Mouse (Mus musculus) liver, embryonic 12.5 days (tissue): Measurements from ENCODE around the gene Etv6. TPM values are rescaled to one million over a fixed set of nuclear protein-coding genes. Genes with fewer than 3 reads are reported as not detected.

ENCODE experiments used
- ATAC-seq: fragments of 200-750 bp; cut with Nextera tagmentation; 2 replicates; pipeline ENCODE4 v1.8.0; 2017; ENCODE audit warnings: moderate number of reproducible peaks, mild to moderate bottlenecking, moderate library complexity
- H3K27ac ChIP-seq: fragments of 300-500 bp; sonication (generic); 2 replicates; pipeline ENCODE4 v1.5.1; 2016; ENCODE audit warnings: mild to moderate bottlenecking
- H3K27me3 ChIP-seq: fragments of 300-500 bp; sonication (generic); replicated peaks from 2 replicates; pipeline ENCODE4 v1.6.1; 2016; ENCODE audit warnings: mild to moderate bottlenecking, moderate library complexity
- H3K36me3 ChIP-seq: fragments of 300-500 bp; sonication (generic); 2 replicates; pipeline ENCODE4 v1.6.1; 2016; ENCODE audit warnings: mild to moderate bottlenecking, moderate library complexity
- H3K4me1 ChIP-seq: fragments of 300-500 bp; sonication (generic); 2 replicates; pipeline ENCODE4 v1.6.1; 2016
- H3K4me2 ChIP-seq: fragments of 300-500 bp; sonication (generic); 2 replicates; pipeline ENCODE4 v1.6.1; 2016; ENCODE audit warnings: mild to moderate bottlenecking, moderate library complexity
- H3K4me3 ChIP-seq: fragments of 300-500 bp; sonication (generic); 2 replicates; pipeline ENCODE4 v1.5.1; 2016; ENCODE audit warnings: mild to moderate bottlenecking, moderate library complexity
- H3K9ac ChIP-seq: fragments of 300-500 bp; sonication (generic); 2 replicates; pipeline ENCODE4 v1.6.1; 2016; ENCODE audit warnings: mild to moderate bottlenecking, moderate library complexity
- H3K9me3 ChIP-seq: fragments of 300-500 bp; sonication (generic); replicated peaks from 2 replicates; pipeline ENCODE4 v1.6.1; 2016; ENCODE audit warnings: mild to moderate bottlenecking, moderate library complexity
- WGBS: fragments of 180-500 bp; shearing (Covaris S2); methylation state at CpG from one replicate; pipeline ENCODE4 v1.1.7; 2016; ENCODE audit not compliant: insufficient replicate concordance; 5-methylcytosine and 5-hydroxymethylcytosine counted together
- polyA plus RNA-seq: library from polyadenylated mRNA; unstranded; fragments of >200 nt; fragmentation: Nextera tagmentation; extraction: Ambion mirVana; gene quantifications from 2 replicates; pipeline ENCODE4 v1.2.1, GENCODE M21; 2016

Gene Etv6
- polyA plus RNA-seq, 1 experiment from 2014 or later = 7.9 TPM

GRCm38 (mm10) chr6:134046136-134046535, 10.6 kb downstream of the Etv6 start:
- Histone ChIP-seq H3K4me2 (no peak overlapping the region), H3K36me3 (no peaks in the 10 kb centered on the region), H3K4me3 (no peak overlapping the region), H3K27ac (no peak overlapping the region), H3K27me3 (no peaks in the 10 kb centered on the region), H3K4me1 (peaks cover 62% of the 10 kb centered on the region), H3K9ac (no peak overlapping the region), H3K9me3 (no peaks in the 10 kb centered on the region)
- ATAC-seq = no peak
- 36% methylated on average over 5 of the region's 5 CpGs for WGBS

- Histone ChIP-seq H3K27me3 (no peaks in the 10 kb centered on the region), H3K4me3 (no peak overlapping the region), H3K4me2 (no peak overlapping the region), H3K36me3 (no peaks in the 10 kb centered on the region), H3K9ac (no peak overlapping the region), H3K27ac (no peak overlapping the region), H3K4me1 (peaks cover 63% of the 10 kb centered on the region), H3K9me3 (no peaks in the 10 kb centered on the region)
- no peak for ATAC-seq
- 70% methylated on average over 5 of the region's 5 CpGs for WGBS
Measured at GRCm38 (mm10) chr6:134047249-134047648, 11.7 kb downstream of the Etv6 start.

- H3K9me3 ChIP-seq = no peaks in the 10 kb centered on the region
- H3K36me3 ChIP-seq = no peaks in the 10 kb centered on the region
- H3K27ac ChIP-seq = no peak overlapping the region
- H3K27me3 ChIP-seq = no peaks in the 10 kb centered on the region
- ATAC-seq = no peak
- no peak overlapping the region for H3K4me3 ChIP-seq
- H3K4me1 ChIP-seq = peaks cover 65% of the 10 kb centered on the region
- no peak overlapping the region for H3K9ac ChIP-seq
- H3K4me2 ChIP-seq = no peak overlapping the region
- 71% methylated on average over 6 of the region's 6 CpGs for WGBS
Measured at GRCm38 (mm10) chr6:134047974-134048373, 12.5 kb downstream of the Etv6 start.

- WGBS = 57% methylated on average over 6 of the region's 6 CpGs
- Histone ChIP-seq H3K4me3 (no peak overlapping the region), H3K27me3 (no peaks in the 10 kb centered on the region), H3K9ac (no peak overlapping the region), H3K4me1 (peaks cover 61% of the 10 kb centered on the region), H3K9me3 (no peaks in the 10 kb centered on the region), H3K36me3 (no peaks in the 10 kb centered on the region), H3K4me2 (no peak overlapping the region), H3K27ac (no peak overlapping the region)
- ATAC-seq = no peak
Measured at GRCm38 (mm10) chr6:134048965-134049364, 13.5 kb downstream of the Etv6 start.

GRCm38 (mm10) chr6:134050466-134050865, 15.0 kb downstream of the Etv6 start:
- no peak overlapping the region for H3K9ac ChIP-seq
- WGBS = 83% methylated on average over 8 of the region's 8 CpGs
- H3K4me2 ChIP-seq = no peak overlapping the region
- no peak overlapping the region for H3K27ac ChIP-seq
- no peaks in the 10 kb centered on the region for H3K36me3 ChIP-seq
- peaks cover 57% of the 10 kb centered on the region for H3K4me1 ChIP-seq
- no peak for ATAC-seq
- H3K27me3 ChIP-seq = no peaks in the 10 kb centered on the region
- H3K9me3 ChIP-seq = no peaks in the 10 kb centered on the region
- no peak overlapping the region for H3K4me3 ChIP-seq

- Histone ChIP-seq H3K9me3 (no peaks in the 10 kb centered on the region), H3K4me2 (no peak overlapping the region), H3K36me3 (no peaks in the 10 kb centered on the region), H3K27me3 (no peaks in the 10 kb centered on the region), H3K9ac (no peak overlapping the region), H3K4me1 (peaks cover 49% of the 10 kb centered on the region), H3K4me3 (no peak overlapping the region), H3K27ac (no peak overlapping the region)
- ATAC-seq = no peak
- 63% methylated on average over 7 of the region's 7 CpGs for WGBS
Measured at GRCm38 (mm10) chr6:134051950-134052349, 16.4 kb downstream of the Etv6 start.

- 75% methylated on average over 10 of the region's 10 CpGs for WGBS
- no peak overlapping the region for H3K9ac ChIP-seq
- H3K4me2 ChIP-seq = no peak overlapping the region
- no peaks in the 10 kb centered on the region for H3K9me3 ChIP-seq
- H3K27ac ChIP-seq = no peak overlapping the region
- H3K4me3 ChIP-seq = no peak overlapping the region
- H3K36me3 ChIP-seq = no peaks in the 10 kb centered on the region
- no peaks in the 10 kb centered on the region for H3K27me3 ChIP-seq
- H3K4me1 ChIP-seq = peaks cover 51% of the 10 kb centered on the region
- ATAC-seq = no peak
Measured at GRCm38 (mm10) chr6:134053146-134053545, 17.6 kb downstream of the Etv6 start.

GRCm38 (mm10) chr6:134053566-134053965, 18.1 kb downstream of the Etv6 start:
- Histone ChIP-seq H3K27me3 (no peaks in the 10 kb centered on the region), H3K4me1 (peaks cover 52% of the 10 kb centered on the region), H3K9ac (no peak overlapping the region), H3K4me3 (no peak overlapping the region), H3K4me2 (no peak overlapping the region), H3K9me3 (no peaks in the 10 kb centered on the region), H3K27ac (no peak overlapping the region), H3K36me3 (no peaks in the 10 kb centered on the region)
- ATAC-seq = no peak
- 69% methylated on average over 7 of the region's 7 CpGs for whole genome bisulfite sequencing

GRCm38 (mm10) chr6:134055588-134055987, 20.1 kb downstream of the Etv6 start:
- 55% methylated on average over 7 of the region's 7 CpGs for WGBS
- H3K27ac ChIP-seq = no peak overlapping the region
- H3K4me1 ChIP-seq = peaks cover 49% of the 10 kb centered on the region

GRCm38 (mm10) chr6:134058451-134058850, 23.0 kb downstream of the Etv6 start:
- ATAC-seq = no peak
- 41% methylated on average over 4 of the region's 4 CpGs for WGBS

More at GRCm38 (mm10) chr6:134055588-134055987, 20.1 kb downstream of the Etv6 start:
- Histone ChIP-seq H3K4me3 (no peak overlapping the region), H3K9ac (no peak overlapping the region), H3K9me3 (no peaks in the 10 kb centered on the region), H3K36me3 (no peaks in the 10 kb centered on the region), H3K4me2 (no peak overlapping the region), H3K27me3 (no peaks in the 10 kb centered on the region)
- no peak for ATAC-seq

GRCm38 (mm10) chr6:134058886-134059551, 23.5 kb downstream of the Etv6 start:
- Histone ChIP-seq H3K9me3 (no peaks in the 10 kb centered on the region), H3K27me3 (no peaks in the 10 kb centered on the region), H3K4me2 (no peak overlapping the region), H3K9ac (no peak overlapping the region), H3K4me1 (peaks cover 48% of the 10 kb centered on the region), H3K27ac (no peak overlapping the region), H3K36me3 (no peaks in the 10 kb centered on the region; the same call in 1 of the 2 replicates), H3K4me3 (no peak overlapping the region)
- no peak for ATAC-seq
- WGBS = 67% methylated on average over 10 of the region's 10 CpGs

More at GRCm38 (mm10) chr6:134058451-134058850, 23.0 kb downstream of the Etv6 start:
- H3K4me2 ChIP-seq = no peak overlapping the region
- no peak overlapping the region for H3K9ac ChIP-seq
- H3K9me3 ChIP-seq = no peaks in the 10 kb centered on the region
- no peak overlapping the region for H3K27ac ChIP-seq
- H3K36me3 ChIP-seq = no peaks in the 10 kb centered on the region; the same call in 1 of the 2 replicates
- H3K4me3 ChIP-seq = no peak overlapping the region
- H3K4me1 ChIP-seq = peaks cover 48% of the 10 kb centered on the region
- no peaks in the 10 kb centered on the region for H3K27me3 ChIP-seq

GRCm38 (mm10) chr6:134059552-134059891, 24.0 kb downstream of the Etv6 start:
- WGBS = 58% methylated on average over 10 of the region's 10 CpGs
- no peak for ATAC-seq
- H3K27me3 ChIP-seq = no peaks in the 10 kb centered on the region

GRCm38 (mm10) chr6:134060036-134060435, 24.5 kb downstream of the Etv6 start:
- H3K27ac ChIP-seq = no peak overlapping the region
- 75% methylated on average over 9 of the region's 9 CpGs for WGBS
- H3K9me3 ChIP-seq = no peaks in the 10 kb centered on the region
- no peak for ATAC-seq
- H3K4me2 ChIP-seq = no peak overlapping the region
- no peak overlapping the region for H3K4me3 ChIP-seq
- H3K27me3 ChIP-seq = no peaks in the 10 kb centered on the region
- H3K9ac ChIP-seq = no peak overlapping the region
- H3K36me3 ChIP-seq = no peaks in the 10 kb centered on the region; the same call in 1 of the 2 replicates
- H3K4me1 ChIP-seq = peaks cover 48% of the 10 kb centered on the region

More at GRCm38 (mm10) chr6:134059552-134059891, 24.0 kb downstream of the Etv6 start:
- H3K9ac ChIP-seq = no peak overlapping the region
- H3K4me1 ChIP-seq = peaks cover 47% of the 10 kb centered on the region
- H3K4me2 ChIP-seq = no peak overlapping the region
- no peaks in the 10 kb centered on the region; the same call in 1 of the 2 replicates for H3K36me3 ChIP-seq
- no peaks in the 10 kb centered on the region for H3K9me3 ChIP-seq
- H3K4me3 ChIP-seq = no peak overlapping the region
- no peak overlapping the region for H3K27ac ChIP-seq
